Mouse (Mus musculus): ENCODE measurements around the gene Tmprss12. TPM values are rescaled to one million over a fixed set of nuclear protein-coding genes. Genes with fewer than 3 reads are reported as not detected.
"Not testable (repeated sequence)": the region's sequence is repeated elsewhere in the genome, so short reads cannot be mapped to it uniquely, and the experiment has no call there.

The Tmprss12 gene
- polyA plus RNA-seq, 1 experiment from 2014 or later: not detected

- not testable (repeated sequence) for H3K4me1 ChIP-seq; H3K9me3 ChIP-seq (replicated peaks); H3K27me3 ChIP-seq (ENCODE audit: low read depth, poor library complexity, severe bottlenecking); H3K4me3 ChIP-seq; H3K27ac ChIP-seq (replicated peaks); H3K36me3 ChIP-seq
- 44% methylated on average over 10 of the region's 10 CpGs for WGBS
- DNase-seq (ENCODE audit: low spot score): peak; percentile 23
These were observed 57.2 kb downstream of the Tmprss12 start for GRCm38 (mm10) chr15:100337847-100338246.

- not testable (repeated sequence) for H3K27ac ChIP-seq (replicated peaks); H3K27me3 ChIP-seq (ENCODE audit: low read depth, poor library complexity, severe bottlenecking); H3K9me3 ChIP-seq (replicated peaks); H3K4me3 ChIP-seq; DNase-seq (ENCODE audit: low spot score); H3K4me1 ChIP-seq; H3K36me3 ChIP-seq
- WGBS: 79% methylated on average over 5 of the region's 5 CpGs
These were observed 60.8 kb downstream of the Tmprss12 start for GRCm38 (mm10) chr15:100341314-100341980.

Other genes with a start within 250 kb of the Tmprss12 start
- 16.4 and 18.8 TPM in 2 replicates for gene Dip2b, start 242.2 kb upstream of the Tmprss12 start, polyA plus RNA-seq (2016; fragmentation: Nextera tagmentation; extraction: Ambion mirVana)
- 33.6 and 33.7 TPM in 2 replicates for gene Atf1, start 53.0 kb upstream of the Tmprss12 start, polyA plus RNA-seq (2016; fragmentation: Nextera tagmentation; extraction: Ambion mirVana)
- 4.9 and 5.8 TPM in 2 replicates for gene Mettl7a1, start 23.3 kb downstream of the Tmprss12 start, polyA plus RNA-seq (2016; fragmentation: Nextera tagmentation; extraction: Ambion mirVana)
- gene Mettl7a3, start 54.1 kb downstream of the Tmprss12 start, polyA plus RNA-seq (2016; fragmentation: Nextera tagmentation; extraction: Ambion mirVana): not detected in 2 replicates
- gene Methig1, start 72.3 kb downstream of the Tmprss12 start, polyA plus RNA-seq (2016; fragmentation: Nextera tagmentation; extraction: Ambion mirVana): not detected in 2 replicates
- not detected in 2 replicates for gene Mettl7a2, start 72.4 kb downstream of the Tmprss12 start, polyA plus RNA-seq (2016; fragmentation: Nextera tagmentation; extraction: Ambion mirVana)
- gene Higd1c, start 83.7 kb downstream of the Tmprss12 start, polyA plus RNA-seq (2016; fragmentation: Nextera tagmentation; extraction: Ambion mirVana): not detected in 2 replicates
- 0.04 TPM in 1 of 2 replicates, not detected in the other for gene Gm5475, start 141.3 kb downstream of the Tmprss12 start, polyA plus RNA-seq (2016; fragmentation: Nextera tagmentation; extraction: Ambion mirVana)
- gene Slc11a2, start 144.2 kb downstream of the Tmprss12 start, polyA plus RNA-seq (2016; fragmentation: Nextera tagmentation; extraction: Ambion mirVana): 26.3 and 26.7 TPM in 2 replicates
- 44.1 and 47.3 TPM in 2 replicates for gene Letmd1, start 188.2 kb downstream of the Tmprss12 start, polyA plus RNA-seq (2016; fragmentation: Nextera tagmentation; extraction: Ambion mirVana)
- 16.7 and 22.0 TPM in 2 replicates for gene Csrnp2, start 214.7 kb downstream of the Tmprss12 start, polyA plus RNA-seq (2016; fragmentation: Nextera tagmentation; extraction: Ambion mirVana)